Mouse (Mus musculus) liver, adult (tissue): ENCODE measurements around the gene Rsc1a1.

Experiments
- GATA4 ChIP-seq: IDR thresholded peaks from 2 replicates; pipeline ENCODE4 v1.6.1; 2014; ENCODE audit warnings: mild to moderate bottlenecking, low read length; ENCODE audit not compliant: insufficient replicate concordance

Gene Rsc1a1

DNA sequence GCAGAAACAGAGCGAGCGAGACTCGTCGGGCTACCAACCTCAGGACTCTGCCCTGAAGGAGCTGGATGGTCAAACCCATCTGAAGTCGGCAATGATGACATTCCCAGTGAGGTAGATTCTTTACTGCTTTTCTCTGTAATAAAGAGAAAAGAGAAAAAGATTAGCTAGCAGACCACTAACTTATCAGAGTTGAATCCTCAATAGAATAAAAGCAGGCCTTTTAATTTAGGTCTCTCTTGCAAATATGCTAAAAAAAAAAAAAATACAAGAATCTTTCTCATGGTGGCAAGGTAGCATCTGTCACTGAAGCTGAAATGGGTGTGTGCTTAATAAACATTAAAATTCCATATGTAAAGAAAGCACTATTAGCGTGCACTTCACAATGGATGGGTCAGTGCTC, at the start of gene Rsc1a1:
TSS of gene Rsc1a1 (minus strand) at position 101 of the 400 bp plus-strand sequence.
- no peak for TF ChIP-seq GATA4

DNA sequence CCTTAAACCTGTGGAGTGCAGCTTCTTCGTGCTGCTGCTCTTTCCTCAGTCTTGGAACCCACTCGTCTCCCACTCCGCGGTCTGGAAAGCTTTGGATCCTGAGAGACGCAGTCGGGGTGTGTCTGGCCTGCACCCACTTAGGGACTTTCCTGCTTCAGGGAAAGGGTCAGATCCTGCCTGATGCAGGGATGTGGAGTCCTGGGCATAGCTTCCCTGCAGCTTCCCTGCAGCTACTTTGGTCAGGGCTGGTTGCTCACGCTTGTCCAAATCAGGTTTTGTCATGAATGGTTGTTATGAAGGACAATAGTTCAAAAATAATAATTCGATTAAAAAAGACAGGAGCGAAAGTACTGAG, 49.8 kb upstream of the Rsc1a1 start:
- no peak for TF ChIP-seq GATA4

DNA sequence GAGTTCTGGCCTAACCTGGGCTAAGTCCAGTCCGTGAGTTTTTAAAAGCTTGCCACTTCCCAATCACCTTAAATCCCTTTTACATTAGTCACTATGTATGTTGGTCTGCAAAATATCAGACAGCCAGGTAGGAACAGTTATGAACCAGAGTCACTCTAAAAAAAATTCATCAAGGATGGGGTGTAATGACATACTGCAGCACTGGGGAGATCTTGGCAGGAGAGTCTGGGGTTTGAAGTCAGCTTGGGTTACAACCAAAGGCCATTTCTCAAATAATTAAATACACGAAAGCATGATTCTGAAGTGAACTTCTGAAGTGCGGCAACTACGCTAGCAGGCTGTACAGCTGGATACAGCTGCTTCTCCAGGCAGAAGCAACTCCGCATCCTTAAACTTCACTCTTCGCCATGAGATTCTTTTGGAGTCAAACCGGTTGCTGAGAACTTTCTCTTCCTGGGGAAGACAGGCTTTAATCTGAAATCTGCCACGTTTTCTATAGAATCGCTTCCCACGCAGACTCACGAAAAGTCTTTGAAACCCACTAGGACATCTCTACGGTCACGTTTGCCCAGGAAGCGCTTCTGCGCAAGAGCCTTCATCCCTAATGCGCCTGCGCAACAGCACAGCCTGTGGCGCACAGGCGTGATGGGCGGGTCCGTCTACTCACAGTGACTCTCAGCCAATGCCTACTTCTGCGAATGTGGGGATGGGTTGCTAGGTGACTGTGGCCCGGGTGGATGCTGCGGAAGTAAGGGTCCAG, 49.2 kb upstream of the Rsc1a1 start:
- TF ChIP-seq GATA4 = no peak

DNA sequence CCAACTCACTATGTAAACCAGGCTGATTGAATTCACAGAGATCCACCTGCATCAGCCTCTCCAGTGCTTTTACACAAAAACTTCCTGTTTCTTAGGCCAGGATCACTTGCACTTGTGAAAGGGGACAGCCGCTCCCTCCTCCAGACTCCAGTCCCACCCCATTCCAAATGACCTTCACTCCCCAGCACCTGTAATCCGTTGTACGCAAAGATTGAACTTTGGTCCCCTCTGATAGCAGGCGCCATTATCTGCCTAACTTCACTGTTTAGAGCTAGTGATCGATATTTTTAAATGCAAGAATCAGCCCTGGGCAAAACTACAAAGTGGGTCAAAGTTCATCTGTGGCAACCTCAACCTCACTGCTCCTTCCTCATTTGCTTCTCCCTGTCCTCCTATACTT, 46.4 kb upstream of the Rsc1a1 start:
- TF ChIP-seq GATA4 = peak; percentile 95

DNA sequence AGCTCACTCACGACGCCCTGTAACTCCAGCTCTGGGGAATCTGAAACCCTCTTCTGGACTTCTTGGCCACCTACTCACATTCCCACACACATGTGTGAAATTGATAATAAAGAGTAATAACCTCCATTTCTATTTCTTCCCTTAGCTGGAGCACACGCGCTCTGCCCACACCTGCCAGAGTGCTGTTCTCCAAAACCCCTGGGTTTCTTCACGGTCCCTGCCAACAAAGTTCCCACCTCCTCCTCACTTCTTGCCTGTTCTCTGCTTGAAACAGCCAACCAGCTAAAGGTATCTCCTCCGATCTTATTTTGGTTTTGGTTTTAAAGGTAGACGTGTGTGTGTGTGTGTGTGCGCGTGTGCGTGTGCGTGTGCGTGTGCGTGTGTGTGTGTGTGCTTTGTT, 45.0 kb upstream of the Rsc1a1 start:
- no peak for TF ChIP-seq GATA4

DNA sequence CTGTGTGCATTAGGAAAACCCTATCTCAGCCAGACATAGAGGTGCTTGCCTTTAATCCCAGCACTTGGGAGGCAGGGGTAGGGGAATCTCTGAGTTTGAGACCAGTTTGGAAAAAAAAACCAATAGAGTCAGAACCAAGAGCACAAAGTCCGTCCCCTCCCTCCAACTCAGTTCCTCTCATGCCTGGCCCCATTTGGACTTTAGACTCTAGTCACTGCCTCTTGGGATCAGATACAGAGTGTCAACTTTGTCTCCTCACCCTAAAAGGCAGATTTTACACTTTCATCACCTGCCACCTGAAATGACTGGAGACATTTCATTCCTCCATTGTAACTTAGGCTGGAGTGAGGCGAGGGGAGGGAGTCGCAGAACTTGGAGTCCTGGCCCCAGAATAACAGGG, 43.9 kb upstream of the Rsc1a1 start:
- TF ChIP-seq GATA4 = peak; percentile 84; the same call in 1 of the 2 replicates

DNA sequence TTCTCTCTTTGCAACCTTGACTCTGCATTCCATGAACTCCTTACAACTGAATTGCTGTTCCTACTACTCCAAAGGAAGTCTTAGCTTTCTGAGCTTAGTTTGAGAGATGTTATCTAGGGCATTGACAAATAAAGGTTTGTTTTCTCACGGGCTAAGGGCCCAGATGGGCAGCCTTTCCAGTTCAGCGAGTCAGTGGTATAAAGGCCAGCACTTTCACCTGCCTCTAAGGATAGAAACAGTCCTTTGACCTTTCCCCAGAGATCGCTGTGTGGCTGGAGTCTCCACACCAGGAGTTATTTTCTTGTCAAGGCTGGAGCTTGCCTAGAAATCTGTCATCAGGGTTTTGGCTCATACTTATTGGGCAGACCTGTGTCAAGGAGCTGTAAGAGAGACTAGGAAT, 40.3 kb upstream of the Rsc1a1 start:
- peak; percentile 84 for TF ChIP-seq GATA4

DNA sequence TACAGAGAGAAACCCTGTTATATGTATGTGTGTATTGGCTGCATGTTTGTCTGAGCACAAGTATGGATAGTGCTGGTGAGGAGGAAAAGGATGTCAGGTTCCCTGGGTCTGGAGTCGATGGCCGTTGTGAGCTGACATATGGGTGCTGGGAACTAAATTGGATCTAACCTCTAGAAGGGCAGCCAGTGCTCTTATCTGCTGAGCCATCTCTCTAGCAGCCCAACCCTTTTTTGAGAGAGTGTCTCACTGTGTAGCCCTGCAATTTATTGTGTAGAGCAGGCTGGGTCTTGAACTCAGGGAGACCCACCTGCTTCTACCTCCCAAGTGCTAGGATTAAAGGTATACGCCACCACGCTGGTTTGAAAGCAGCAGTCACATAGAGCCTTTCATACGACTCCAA, 39.9 kb upstream of the Rsc1a1 start:
- peak; percentile 28; the same call in 1 of the 2 replicates for TF ChIP-seq GATA4

DNA sequence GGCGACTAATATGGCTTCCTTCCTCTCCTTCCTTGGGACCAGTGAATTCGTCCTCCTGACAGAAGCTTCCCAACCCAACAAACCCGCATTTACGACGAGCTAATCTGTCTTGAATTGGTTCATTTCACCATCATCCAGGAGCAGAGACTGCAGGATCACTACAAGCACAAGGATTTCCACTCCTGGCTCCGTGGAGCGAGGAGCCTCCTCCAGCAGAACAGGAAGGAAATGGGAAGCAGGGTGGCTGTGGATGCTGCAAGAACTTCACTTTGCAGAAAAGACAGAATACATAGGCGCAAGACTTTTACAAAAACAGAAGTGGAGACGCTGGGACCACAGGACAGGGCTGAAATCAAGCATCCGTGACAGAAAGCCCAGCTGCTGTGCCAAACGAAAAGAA, 39.2 kb upstream of the Rsc1a1 start:
- TF ChIP-seq GATA4 = no peak

DNA sequence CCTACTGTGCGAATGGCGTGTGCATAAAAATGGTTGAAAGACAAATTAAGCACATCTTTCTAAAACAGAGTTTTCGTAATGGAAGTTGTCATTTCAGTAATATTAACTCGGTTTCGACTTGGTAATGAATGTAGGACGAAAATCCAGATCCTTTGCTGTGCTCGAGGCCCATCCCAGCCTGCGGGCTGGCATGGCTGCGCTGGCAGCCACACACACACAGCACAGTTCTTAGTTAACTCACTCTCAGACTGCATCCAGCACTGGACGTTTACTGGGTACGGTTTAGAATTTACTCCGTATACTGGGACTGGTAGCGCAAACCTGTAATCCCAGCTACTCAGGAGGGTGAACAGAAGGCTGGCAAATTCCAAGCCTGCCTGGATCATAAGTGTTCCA, 38.3 kb upstream of the Rsc1a1 start:
- no peak for TF ChIP-seq GATA4

DNA sequence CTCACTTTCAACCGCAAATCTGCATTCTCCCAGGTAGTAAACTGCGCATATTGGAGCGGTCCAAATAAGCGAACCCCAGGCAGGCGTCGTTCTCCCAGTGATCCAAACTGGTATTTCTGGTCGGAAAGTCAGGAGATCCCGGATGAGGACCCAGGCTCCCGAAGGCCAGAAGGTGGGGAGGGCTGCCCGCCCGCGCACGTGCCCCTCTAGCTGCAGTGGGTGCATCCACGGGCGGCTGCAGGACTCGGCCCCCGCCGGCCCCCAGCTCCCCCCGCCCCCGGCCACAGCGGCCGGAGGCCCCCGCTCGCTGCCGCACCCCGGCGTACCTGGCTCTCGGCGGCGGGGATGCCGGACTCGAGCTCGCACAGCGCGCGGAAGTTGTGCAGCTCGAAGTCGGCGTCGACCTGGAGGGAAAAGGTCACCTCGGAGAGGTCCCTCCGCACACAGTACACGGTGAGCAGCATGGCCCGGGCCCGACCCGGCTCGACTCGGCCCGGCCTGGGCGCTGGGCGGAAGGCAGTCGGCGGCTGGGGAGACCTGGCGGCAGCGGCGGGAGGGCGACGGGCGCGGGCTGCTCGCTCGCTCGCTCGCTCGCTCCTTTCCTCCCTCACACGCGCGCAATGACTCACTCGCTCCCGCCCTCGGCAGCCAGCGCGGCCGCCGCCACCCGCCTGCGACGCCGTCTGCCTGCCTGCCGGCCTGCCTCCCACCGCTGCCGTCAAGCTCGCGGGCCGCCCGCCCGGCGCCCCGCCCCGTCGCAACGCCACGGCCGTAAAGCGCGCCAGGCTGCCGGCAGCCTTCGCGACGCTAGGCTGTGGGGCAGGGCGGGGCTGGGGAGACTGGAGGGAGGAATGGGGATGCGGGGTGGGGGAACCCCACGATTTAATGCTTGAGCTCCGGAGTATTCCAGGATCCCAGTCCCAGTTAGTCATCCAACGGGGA, 37.6 kb upstream of the Rsc1a1 start, which contains the start of gene Ddi2:
TSS of gene Ddi2 (minus strand) at position 689 of the 942 bp plus-strand sequence.
- TF ChIP-seq GATA4 = no peak

DNA sequence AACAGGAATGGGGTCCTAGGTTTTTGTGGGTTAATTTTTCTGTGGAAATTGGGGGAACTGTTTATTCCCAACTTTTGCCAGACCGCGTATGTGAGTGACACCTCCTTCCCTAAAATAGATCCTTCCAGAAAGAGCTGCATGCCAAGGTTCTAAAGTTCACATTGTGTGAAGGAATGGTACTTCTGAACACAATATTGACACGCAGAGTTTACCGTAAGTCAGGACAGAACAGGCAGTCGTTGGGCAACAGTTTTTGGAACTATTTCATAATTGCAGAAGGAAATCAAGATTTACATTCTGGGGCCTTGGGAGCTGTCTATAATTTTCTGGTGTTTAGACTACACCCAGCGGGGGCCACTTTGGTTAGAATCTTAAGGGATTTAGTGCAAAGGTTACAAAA, 36.6 kb upstream of the Rsc1a1 start:
- no peak for TF ChIP-seq GATA4

DNA sequence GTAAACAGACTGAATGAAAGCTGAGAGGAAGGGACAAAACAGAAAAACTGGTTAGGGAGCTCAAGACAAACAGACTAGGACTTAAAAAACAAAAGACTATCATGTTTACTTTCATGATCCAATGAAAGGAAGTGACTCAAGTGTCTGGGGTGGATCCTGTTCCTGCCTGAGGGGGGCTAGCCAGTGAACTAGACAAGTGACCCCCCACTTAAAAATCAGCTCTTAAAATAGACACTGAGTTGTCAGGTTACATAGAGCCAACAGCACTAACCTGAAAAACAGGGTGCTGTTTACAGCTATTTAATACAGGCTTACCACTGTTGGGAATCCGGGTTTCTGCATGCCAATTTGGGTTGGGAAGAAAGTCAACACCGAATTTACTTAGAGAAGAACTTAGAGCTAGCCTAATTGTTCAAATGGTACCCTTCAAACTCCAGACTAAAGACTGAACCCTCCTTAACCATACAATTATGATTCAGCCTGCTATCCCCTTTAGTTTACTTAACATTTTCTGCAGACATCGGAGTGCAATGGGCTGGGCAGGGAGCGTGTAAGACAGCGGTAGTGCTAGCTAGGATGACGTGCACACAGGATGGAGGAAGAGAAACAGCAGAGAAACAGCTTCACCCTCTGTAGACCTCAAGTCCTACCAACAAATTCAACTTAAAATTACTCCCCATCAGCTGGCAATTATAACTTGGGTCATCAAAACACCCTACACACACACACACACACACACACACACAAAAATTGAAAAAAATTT, 35.5 kb upstream of the Rsc1a1 start:
- no peak for TF ChIP-seq GATA4

DNA sequence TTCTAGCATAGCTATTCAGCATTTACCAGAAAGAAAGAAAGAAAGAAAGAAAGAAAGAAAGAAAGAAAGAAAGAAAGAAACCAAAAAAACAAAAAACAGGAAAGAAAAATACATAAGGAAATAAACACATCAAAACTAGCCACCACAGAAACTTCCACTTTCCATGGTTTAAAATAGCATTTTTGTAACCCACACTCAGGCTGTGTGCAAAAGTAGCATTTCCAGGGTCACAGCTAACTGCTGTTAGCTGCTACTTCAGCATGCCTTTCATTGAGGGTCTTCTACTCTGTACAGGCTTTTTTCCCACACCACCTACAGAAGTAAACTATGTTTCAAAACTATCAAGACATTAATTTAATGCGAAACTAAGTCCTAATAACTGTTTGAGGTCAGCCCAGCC, 33.9 kb upstream of the Rsc1a1 start:
- no peak for TF ChIP-seq GATA4

DNA sequence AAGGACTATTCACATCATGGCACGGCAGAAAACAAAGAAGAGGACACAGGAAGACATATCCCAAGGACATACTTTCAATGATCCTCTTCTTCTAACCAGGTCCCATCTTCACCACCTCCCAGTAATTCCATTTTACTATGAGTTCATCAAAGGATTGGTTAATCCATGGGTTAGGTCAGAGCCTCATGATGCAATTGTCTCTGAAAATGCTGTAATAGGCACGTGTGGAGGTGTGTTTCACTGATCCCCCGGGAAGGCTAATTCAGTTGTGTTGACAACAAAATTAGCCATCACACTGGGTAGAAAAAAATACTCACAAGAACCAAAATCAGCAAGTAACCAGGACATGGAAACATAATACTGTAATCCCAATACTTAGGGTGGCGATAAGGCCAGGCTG, 32.2 kb upstream of the Rsc1a1 start:
- no peak for TF ChIP-seq GATA4
